Mouse (Mus musculus) monocyte, adult 2 months (primary cell): ENCODE measurements around the gene Slc12a5.

Source experiments
- DNase-seq, 2 experiments: peaks; one replicate each; pipeline ENCODE4 v3.0.0; 2022; ENCODE audit warnings: low spot score in 2 of 2, low read depth in 1 of 2

Slc12a5 gene

DNA sequence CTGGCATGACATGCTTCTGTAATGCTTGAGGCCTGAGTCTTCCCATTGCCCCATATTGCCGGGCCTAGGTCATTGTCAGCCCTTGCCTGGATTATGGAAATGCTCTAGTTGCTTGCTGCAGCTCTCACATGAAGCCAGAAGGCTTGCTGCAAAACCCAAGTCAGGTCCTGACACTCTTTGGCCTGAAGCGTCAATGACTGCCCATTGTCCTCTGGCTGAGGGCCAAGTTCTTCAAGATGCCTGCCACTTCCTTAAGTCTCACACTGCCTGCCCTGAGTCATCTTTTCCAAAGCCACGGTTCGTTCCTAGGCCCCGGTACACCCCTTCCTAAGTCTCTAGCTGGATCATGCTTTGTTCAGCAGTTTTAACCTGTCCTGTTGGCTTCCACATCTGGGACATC, 12.0 kb downstream of the Slc12a5 start:
- no peak for DNase-seq

DNA sequence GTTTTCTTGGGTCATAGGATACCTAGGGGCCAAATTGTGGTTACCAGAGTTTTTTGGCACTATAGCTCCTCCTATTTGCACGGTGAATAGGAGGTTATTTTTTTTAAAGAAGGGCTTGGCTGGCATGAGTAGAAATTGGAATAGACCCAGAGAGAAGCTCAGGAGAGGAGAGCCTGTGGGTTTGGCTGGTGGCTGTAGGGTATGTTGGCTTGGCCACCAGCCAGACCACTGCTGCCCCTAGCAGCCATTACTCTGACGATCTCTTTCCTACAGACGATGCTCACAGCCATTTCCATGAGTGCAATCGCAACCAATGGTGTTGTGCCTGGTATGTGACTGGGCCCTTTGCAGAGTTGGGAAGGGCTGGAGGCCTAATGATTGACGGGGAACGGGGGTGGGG, 15.0 kb downstream of the Slc12a5 start:
- DNase-seq = no peak

DNA sequence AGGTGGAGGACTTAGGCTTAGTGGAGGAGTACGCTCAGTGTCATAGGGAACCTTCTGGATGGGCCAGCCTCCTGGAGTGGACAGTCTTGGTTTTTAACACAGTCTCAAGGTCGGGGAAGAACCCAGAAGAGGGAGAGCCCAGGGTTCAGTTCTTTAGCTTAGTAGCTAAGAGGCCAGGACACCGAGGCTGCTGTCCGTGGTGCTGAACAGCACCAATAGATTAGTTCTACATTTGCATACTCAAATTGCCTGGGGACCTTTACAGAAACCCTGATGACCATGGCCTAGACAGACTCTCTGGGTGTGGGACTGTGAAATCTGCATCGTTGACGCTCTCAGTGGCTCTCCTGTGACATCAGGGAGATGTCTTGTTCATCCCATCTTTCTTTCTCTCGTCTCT, 19.1 kb downstream of the Slc12a5 start:
- no peak for DNase-seq

DNA sequence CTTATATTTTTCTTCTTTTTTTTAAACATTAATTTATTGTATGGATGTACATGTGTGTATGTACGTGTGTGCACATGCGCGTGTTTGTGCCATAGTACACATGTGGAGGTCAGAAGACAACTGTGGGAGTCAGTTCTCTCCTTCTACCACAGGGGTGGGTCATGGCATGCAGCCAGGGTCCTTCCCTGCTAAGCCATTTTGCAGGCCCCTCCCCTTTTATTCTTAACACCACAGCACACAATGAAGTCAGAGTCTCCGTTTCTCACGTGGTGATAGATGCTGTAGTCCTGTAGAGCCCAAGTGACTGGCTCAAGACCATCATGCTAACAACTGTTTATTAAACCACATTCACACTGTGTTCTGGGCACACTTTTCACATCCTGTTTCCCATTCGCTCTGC, 25.4 kb downstream of the Slc12a5 start:
- DNase-seq = no peak

DNA sequence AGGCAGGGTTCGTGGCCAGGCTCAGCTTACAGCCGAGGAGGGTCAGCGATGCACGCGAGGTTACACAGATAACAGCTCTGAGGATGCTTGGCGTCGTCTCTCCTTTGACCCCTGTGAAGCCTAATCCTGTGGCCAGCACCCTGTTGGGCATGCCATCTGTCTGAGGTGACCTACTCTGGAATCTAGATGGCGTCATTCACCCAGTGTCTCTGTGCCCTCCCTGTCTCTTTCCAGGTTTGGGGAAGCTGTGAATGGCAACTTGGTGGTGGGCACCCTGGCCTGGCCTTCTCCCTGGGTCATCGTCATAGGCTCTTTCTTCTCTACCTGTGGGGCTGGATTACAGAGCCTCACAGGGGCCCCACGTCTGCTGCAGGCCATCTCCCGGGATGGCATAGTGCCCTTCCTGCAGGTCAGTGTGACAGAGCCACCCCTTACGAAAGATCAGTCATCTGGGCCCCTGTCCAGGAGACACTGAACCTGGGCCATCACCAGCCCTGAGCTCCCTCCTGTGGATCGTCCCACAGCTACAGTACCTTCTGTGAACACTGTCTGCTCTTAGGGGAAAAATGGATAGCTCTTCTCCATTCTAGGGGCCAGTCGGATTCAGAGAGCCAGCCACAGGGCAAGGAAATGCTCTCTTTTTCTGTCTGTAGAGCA, 25.9 kb downstream of the Slc12a5 start:
- DNase-seq = no peak

DNA sequence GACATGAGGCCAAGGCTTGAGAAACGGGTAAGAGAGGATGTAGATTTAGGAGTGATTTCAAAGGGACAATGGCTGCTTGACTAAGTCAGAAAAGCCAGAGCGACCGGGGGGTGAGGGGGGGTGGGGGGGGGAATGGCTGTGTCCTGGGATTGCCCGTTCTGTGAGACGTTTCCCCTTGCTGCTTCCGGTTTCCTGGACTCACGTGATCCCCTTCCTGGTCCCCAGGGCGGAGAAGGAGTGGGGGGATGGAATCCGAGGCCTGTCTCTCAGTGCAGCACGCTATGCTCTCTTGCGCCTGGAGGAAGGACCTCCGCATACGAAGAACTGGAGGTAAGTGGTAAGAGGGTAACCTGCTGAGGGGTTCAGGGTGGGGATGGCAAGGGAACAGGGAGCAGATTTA, 28.2 kb downstream of the Slc12a5 start:
- no peak for DNase-seq

DNA sequence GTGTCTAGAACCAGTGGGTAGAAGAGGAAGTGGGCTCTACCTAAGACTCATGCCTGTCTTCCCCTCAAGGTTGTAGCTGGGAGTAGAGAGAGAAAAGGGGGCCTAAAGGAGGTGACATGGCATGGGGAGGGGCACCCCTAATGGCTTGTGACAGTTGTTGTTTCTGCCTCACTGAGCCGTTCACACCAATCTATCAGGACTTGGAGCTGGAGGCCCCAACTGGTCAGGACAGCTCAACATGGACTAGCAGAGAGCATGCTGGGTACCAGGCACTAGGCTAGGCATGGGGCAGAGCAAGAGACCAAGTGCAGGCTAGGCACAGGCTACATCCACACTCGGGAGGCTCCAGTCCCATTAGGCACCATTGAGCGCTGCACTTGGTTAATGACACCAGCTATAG, 30.5 kb downstream of the Slc12a5 start:
- DNase-seq = no peak

DNA sequence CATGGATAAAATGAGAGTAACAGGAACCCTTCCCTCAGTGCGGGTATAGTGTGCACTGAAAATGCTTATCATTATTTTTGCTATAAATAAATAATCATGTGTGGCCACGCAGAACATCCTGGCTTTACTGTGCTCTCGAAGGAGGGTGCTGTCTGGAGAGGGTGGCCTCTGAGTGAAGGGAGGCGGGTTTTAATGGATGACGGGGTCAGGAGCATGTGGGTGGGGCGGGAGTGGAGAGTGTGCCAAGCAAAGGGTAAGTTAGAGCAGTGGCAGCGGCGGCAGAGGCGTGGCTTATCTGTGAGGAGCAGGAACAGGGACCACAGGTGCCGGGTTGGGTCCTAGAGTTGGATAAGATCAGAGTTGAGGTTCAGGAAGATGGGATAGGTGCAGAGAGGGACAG, 31.2 kb downstream of the Slc12a5 start:
- DNase-seq = no peak

DNA sequence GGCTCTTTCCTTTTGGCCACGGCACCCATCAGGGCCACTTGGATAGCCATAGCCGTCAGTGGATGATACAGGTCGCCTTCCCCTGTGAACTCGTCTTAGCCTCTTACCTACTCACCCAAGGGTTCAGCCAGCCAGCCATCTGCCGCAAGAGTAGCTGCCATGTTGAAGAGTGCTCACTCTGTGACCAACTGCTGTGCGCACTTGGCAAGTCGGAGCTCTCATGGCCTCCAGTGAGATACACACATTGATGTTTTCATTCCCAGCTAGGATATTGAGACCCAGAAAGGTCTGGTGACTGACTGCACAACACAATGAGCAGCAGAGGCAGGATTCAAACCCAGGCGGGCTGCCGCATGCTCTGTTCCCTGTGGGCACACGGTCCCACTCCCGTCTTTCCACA, 33.6 kb downstream of the Slc12a5 start:
- DNase-seq = no peak

DNA sequence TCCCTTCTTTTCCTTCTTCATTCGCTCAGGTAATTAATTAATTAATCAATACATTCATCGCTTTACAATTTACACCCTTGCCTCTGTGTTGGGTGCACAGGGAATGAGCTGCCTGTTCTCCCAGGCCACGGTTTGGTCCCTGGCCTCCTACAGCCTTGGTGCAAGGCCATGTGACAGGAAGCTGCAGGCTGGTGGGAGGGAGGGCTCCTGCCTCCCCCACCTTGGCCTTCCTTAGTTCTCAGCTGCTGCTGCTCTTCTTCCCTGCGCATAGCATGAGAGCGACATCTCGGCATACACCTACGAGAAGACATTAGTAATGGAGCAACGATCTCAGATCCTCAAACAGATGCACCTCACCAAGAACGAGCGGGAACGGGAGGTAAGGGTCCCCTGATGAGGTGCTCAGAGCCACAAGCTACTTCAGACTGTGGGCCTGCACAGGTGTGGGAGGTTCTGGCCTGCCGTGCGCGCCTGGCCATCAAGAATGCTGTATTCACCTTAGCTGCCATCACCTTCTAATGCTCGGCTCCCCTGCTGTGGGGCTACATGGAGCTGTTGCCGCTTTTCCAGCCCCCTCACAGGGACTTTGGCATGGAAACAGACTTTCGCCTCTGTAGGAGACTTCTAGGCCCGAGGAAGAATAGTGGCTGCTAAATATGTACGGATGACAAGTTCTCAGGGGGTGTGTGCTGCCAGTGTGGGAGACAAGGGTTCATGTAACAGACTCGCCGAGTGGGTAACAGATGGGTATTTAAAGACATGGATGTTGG, 34.2 kb downstream of the Slc12a5 start:
- DNase-seq = no peak

DNA sequence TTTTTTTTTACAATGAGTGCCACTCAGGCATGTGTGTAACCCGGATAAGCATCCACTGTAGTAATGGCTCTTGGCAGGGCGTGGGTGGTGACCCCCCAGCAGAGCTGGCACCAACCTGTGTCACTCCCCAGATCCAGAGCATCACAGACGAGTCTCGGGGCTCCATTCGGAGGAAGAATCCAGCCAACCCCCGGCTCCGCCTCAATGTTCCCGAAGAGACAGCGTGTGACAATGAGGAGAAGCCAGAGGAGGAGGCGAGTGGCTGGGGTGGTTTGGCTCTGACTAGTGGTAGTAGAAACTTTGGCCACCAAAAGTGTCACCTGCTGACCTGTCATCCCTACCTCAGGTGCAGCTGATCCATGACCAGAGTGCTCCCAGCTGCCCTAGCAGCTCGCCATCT, 35.4 kb downstream of the Slc12a5 start:
- no peak for DNase-seq

DNA sequence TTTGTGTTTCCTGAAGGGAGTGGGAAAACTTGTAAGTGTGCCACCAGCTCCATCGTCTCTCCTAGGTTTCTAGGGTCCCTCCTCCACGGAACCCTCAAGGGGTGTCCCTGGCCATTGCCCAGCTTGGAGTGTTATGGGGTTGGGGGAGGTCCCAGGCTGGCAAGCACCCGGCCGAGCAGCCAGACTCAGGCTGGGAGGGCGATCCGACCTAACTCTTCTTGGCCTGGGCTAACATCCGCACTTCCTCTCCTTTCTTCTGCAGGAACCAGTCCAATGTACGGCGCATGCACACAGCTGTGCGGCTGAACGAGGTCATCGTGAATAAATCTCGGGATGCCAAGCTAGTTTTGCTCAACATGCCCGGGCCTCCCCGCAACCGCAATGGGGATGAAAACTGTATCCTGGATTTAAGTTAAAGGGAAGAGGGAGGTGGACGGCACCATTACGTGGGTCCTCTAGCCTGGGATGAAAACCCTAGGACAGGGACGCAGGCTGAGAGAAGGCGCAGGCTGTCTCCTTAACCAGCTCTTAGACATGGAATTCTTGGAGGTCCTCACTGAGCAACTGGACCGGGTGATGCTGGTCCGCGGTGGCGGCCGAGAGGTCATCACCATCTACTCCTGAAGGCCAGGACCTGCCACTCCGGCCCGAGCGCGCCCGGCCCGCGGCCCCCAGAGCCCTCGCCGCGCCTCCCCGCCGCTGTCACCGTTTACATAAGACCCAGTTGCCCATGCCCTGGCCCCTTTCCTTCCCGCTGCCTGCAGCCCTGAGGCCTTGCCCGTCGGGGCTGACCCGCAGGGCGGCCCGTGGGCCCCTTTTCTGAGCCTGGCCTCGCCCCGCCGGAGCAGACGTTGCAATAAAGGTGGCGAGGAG, 36.5 kb downstream of the Slc12a5 start:
- DNase-seq = no peak

DNA sequence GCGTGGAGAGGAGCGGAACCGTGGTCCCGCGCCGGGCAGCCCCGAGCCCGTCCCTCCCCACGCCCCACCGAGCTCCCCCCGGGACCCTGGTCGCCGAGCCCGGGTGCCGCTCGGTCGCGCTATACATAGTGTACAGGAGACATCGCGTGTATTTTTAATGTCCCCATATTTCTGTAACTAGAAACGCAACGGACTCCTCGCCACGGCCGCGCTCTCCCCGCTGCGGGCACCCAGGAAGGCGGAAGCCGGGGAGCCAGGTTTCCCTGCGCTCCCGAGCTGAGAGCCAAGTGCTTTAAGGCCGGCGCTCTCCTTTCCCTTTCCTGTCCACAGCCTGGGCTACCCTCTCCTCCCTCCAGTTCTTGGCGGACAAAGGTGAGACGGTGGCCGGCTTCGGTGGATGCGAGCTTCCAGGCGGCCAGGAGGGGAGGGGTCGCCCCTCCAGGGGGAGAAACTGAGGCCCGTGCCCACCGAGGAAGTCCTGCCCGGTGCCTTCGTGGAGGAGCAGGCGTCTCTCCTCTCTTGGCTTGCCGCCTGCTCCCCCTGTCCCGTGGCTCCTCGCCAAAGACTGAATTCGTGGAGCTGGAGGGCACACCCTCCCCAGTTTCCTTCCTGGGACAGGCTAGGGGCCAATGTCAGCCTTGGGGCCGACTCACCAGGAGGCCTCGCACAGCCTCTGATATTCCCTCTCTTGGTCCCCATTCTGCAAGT, 37.3 kb downstream of the Slc12a5 start:
- DNase-seq = no peak

DNA sequence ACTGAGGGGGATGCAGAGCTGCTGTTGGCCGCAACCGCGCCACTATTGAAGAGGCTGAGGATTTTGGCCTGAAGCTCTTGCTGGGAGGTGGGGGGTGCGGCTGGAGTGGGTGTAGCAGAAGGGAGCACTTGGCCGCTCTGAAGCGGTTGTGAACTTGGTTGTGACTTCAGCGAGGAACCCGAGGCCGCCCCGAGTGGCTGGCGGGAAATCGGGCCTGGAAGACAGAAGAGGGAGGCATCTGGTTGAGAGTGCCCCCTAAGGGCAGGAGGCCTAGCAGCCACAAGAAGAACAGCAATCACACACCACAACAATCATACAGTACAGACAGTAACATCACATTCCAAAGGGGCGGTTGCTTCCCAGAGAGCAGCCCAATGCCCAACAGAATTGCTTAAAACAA, 41.4 kb downstream of the Slc12a5 start:
- no peak for DNase-seq

DNA sequence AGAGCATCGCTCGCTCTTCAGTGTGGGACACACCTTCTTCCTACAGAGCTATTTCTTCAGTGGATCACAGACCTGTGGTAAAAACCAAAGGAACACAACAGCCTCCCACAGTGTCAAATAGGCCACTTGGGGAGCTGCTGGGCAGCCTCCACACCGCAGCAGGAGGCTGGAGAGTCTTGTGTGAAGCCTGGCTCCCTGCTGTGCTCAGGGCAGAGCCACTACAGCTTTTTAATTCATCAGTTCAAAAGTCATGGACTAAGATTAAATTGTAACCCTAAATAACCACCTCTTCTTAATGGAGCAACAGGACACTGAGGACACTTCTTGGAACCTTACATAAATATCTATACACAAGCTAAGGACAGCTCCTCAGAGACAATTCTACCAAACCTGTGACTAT, 42.5 kb downstream of the Slc12a5 start:
- no peak for DNase-seq

DNA sequence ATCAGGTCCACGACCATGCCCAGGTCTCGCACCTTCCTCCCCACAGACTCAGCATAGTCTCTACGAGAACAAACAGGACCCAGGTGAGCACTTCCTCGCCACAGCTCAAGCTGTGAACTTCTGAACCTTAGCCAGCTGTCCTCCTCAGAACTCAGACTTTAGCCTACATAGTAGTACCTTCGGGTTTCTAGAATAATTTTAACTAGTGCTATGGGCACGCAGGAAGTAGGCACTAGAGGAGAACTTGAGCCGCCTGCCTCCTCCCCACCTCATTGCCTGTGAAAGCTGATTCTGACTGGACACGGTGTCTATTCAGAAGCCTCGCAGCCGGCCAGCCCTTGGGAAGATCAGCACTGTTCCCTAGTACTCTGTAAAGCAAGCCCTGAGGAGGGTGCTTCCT, 43.6 kb downstream of the Slc12a5 start:
- DNase-seq = no peak

DNA sequence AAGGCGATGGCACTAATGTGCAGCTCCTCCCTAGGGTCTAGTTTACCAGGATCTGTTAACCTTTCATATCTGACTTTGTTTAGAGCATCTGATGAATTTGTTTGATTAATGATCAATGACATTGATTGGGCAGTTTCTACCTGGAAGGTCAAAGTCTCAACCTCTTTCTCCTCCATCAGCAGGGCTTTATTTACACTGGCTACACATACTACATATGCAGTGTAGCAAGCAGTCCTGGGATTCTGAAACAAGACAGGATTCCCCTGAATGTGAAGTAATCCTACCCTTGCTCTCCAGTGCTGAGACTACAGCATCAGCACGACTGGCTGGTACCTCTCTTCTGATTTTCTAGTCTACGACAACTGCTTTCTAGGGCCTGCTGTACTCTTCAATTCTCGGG, 46.2 kb downstream of the Slc12a5 start:
- DNase-seq = no peak

DNA sequence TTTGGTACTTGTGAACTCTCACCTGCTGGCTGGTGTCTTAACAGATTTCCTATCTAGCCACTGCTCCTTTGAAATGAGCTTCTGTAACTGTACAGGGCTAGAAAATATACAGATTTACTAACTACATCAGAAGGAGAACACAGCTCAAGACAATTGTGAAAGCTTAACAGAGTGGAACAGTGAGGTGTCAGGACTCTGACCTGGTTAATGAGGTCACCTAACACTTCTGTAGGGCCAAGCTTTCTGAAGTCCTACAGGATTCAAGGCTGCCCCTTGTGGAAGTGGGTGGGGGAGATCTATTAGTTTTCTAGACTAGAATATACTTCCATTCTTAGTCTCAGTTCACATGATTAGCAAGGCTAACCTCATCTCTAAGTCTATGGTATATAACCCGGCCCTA, 47.4 kb downstream of the Slc12a5 start:
- no peak for DNase-seq

DNA sequence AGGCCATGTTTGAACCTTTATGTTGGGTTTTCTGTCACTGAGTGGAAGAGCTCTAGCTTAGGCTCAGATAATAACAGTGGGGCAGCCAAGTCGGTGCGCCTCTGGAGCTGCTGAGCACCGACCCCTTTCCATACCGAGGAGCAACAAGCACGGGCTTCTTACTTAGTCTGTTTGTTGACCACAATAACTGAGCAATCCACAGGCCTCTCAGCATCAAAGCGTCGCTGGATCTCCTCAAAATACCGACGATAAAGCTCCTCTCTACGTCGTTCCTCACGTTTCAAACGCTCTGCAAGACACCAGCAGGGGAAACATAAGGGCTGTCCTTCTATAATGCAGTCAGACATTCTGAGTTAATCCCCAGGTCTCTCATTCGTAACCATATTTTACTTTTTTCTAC, 48.6 kb downstream of the Slc12a5 start:
- DNase-seq = no peak

DNA sequence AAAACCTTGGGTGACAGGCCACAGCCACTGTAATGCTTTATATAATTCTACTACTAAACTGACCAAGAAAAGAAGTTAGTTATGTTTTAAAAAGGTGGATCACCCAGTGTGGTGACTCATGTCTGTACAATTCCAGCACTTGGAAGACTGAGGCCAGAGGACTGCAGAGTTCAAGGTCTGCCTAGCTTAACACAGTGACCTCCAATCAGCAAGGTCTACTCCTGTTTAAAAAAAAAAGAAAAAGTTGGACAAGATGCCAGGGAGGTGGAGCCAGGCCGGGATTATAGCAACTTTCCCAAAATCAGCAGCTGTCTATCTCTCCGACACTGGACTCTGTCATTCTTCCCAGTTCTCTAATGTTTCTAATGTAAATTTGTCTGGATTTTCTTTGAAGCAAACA, 49.0 kb downstream of the Slc12a5 start:
- no peak for DNase-seq

DNA sequence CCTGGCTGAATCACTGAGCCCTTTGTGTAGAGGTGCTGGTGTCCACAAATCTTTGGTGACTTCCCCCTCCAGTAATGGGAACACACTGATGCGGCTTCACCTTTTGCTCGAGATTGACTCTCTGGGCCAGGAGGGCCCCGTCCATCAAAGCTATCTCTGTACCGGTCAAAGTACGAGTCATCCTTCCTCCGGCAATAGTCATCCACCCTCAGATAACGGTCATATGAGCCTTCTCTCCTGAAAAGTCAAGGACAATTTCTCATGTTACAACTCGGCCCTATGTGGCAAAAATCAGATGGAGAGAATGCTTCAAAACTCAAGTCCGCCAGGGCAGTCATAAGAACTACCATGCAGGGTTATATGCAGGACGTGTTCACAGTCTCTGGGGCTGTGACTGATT, 49.7 kb downstream of the Slc12a5 start:
- DNase-seq = no peak

DNA sequence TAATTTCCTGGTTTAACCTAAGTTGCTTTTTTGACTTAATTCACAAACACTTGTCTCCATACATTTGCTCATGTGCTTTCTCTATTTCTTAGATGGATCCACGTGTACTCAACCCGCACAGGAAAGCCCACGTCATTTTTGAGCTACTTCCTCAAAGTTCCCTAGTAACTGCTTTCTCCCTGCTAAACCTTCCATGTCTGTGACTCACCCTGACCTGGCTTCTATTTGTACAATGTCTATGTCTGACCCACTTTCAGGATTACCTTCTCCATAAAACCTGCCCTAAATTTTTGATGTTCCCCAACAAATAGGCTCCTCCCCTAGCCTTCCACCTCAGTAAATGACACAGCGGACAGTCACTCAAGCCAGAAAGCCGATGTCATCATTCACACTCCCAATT, 54.3 kb downstream of the Slc12a5 start:
- DNase-seq = no peak
